In genomic region chr11:116440408-116441068, GRCm38 (mm10) we compare ENCODE assay signal across 7 mouse cellular contexts. TPM values are rescaled to one million over a fixed set of nuclear protein-coding genes. Genes with fewer than 3 reads are reported as not detected.
DNase-seq lines count a peak whose midpoint lies in the region; ATAC-seq and TF ChIP-seq lines count a peak whose summit lies in the region.

No protein-coding gene starts in this region.

- H3K4me2 ChIP-seq in forebrain, postnatal 0 days (ENCODE audit: low read depth): no peak overlapping the region
- H3K4me2 ChIP-seq in intestine, embryonic 16.5 days (ENCODE audit: low read depth, low read length): no peak overlapping the region

- 71% methylated on average over 7 of the region's 7 CpGs for WGBS in forebrain, postnatal 0 days
- WGBS in intestine, embryonic 16.5 days: 73% methylated on average over 7 of the region's 7 CpGs

- no peak for ATAC-seq in G1E (ENCODE audit: extremely low read depth, insufficient number of reproducible peaks, low FRiP score, poor library complexity, severe bottlenecking)
- ATAC-seq in forebrain, postnatal 0 days: no peak
- no peak for ATAC-seq in intestine, embryonic 16.5 days
- no peak for ATAC-seq in megakaryocyte, adult 5-6 weeks (ENCODE audit: poor library complexity, severe bottlenecking)

- no peak for TF ChIP-seq CTCF in G1E (IDR thresholded peaks at IDR 0.05; ENCODE audit: low read depth, low read length)
- no peak for TF ChIP-seq CTCF in forebrain, postnatal 0 days (IDR thresholded peaks at IDR 0.05; ENCODE audit: low read depth)

- 0 out of 2 replicates have a peak overlapping the region, but pooled peaks have one; percentile 8 for H3K4me3 ChIP-seq in G1E (ENCODE audit: low read depth, low read length)
- H3K4me3 ChIP-seq in forebrain, postnatal 0 days (ENCODE audit: low read depth, low read length): no peak overlapping the region
- H3K4me3 ChIP-seq in intestine, embryonic 16.5 days (ENCODE audit: low read length): no peak overlapping the region

- DNase-seq in kidney, adult 18-20 months: peak; percentile 36
- DNase-seq in kidney, adult 8-10 months: no peak
- no peak for DNase-seq in G1E (ENCODE audit: low spot score)
- DNase-seq in forebrain, postnatal 0 days: peak; percentile 27
- DNase-seq in thymus, postnatal 4 days: no peak

- H3K27ac ChIP-seq in forebrain, postnatal 0 days (ENCODE audit: low read depth, low read length): no peak overlapping the region
- peak overlapping the region; percentile 45 for H3K27ac ChIP-seq in intestine, embryonic 16.5 days (ENCODE audit: low read length)

- H3K9me3 ChIP-seq in G1E (replicated peaks): no peaks in the 10 kb centered on the region
- no peaks in the 10 kb centered on the region for H3K9me3 ChIP-seq in forebrain, postnatal 0 days (ENCODE audit: low read length)
- H3K9me3 ChIP-seq in intestine, embryonic 16.5 days (ENCODE audit: control insufficient read depth, low read length): no peaks in the 10 kb centered on the region

- H3K36me3 ChIP-seq in G1E (replicated peaks): peaks cover 64% of the 10 kb centered on the region
- peaks cover 16% of the 10 kb centered on the region for H3K36me3 ChIP-seq in forebrain, postnatal 0 days (ENCODE audit: insufficient read depth)
- no peaks in the 10 kb centered on the region; the same call in 1 of the 2 replicates for H3K36me3 ChIP-seq in intestine, embryonic 16.5 days (ENCODE audit: control insufficient read depth, insufficient read depth, low read length)

- no peak overlapping the region for H3K9ac ChIP-seq in forebrain, postnatal 0 days
- H3K9ac ChIP-seq in intestine, embryonic 16.5 days (ENCODE audit: low read depth, low read length): no peak overlapping the region

- H3K4me1 ChIP-seq in G1E (ENCODE audit: insufficient read depth, low read depth, low read length): peaks cover 76% of the 10 kb centered on the region
- H3K4me1 ChIP-seq in forebrain, postnatal 0 days (ENCODE audit: insufficient read depth): 0 out of 2 replicates have a peak, but pooled peaks cover 4% of the 10 kb centered on the region
- peaks cover 22% of the 10 kb centered on the region for H3K4me1 ChIP-seq in intestine, embryonic 16.5 days (ENCODE audit: control insufficient read depth, insufficient read depth, low read length)

- H3K27me3 ChIP-seq in G1E (ENCODE audit: insufficient read depth, low read length): no peaks in the 10 kb centered on the region
- H3K27me3 ChIP-seq in forebrain, postnatal 0 days (ENCODE audit: insufficient read depth, low read length): no peaks in the 10 kb centered on the region
- H3K27me3 ChIP-seq in intestine, embryonic 16.5 days (replicated peaks; ENCODE audit: control insufficient read depth, insufficient read depth, low read length): no peaks in the 10 kb centered on the region

RNA-seq across cellular contexts. Expression of gene Ubald2, which starts 6.6 kb away (rescaled TPM):
- 184 and 210 TPM in 2 replicates for total RNA-seq in G1E (2014; fragmentation: Nextera tagmentation)
- 114 and 161 TPM in 2 replicates for total RNA-seq in G1E (2017)
- 710 and 1,104 TPM in 2 replicates for polyA plus RNA-seq in G1E (2012)
- 88.0 and 127 TPM in 2 replicates for total RNA-seq in forebrain, postnatal 0 days (2014; rRNA removed)
- 50.6 and 68.5 TPM in 2 replicates for polyA plus RNA-seq in forebrain, postnatal 0 days (2015; fragmentation: Nextera tagmentation; extraction: Ambion mirVana)
- 47.2 and 55.0 TPM in 2 replicates for polyA plus RNA-seq in intestine, embryonic 16.5 days (2015; fragmentation: Nextera tagmentation; extraction: Ambion mirVana)
- total RNA-seq in megakaryocyte, adult 5-6 weeks (2015): 94.1 and 112 TPM in 2 replicates
- 58.4 and 64.0 TPM in 2 replicates for total RNA-seq in megakaryocyte, adult 5-6 weeks (2017)

RNA-seq across cellular contexts. Expression of gene Qrich2, which starts 25.5 kb away (rescaled TPM):
- total RNA-seq in G1E (2014; fragmentation: Nextera tagmentation) (not detected in 2 replicates), G1E (2017) (0.05 and 0.06 TPM in 2 replicates)
- polyA plus RNA-seq in G1E (2012): 0.07 and 0.16 TPM in 2 replicates
- not detected in 2 replicates for total RNA-seq in forebrain, postnatal 0 days (2014; rRNA removed)
- polyA plus RNA-seq in forebrain, postnatal 0 days (2015; fragmentation: Nextera tagmentation; extraction: Ambion mirVana): not detected in 2 replicates
- polyA plus RNA-seq in intestine, embryonic 16.5 days (2015; fragmentation: Nextera tagmentation; extraction: Ambion mirVana): 0.39 TPM in 2 replicates
- not detected in 2 replicates for total RNA-seq in megakaryocyte, adult 5-6 weeks (2015)
- 0.18 and 0.65 TPM in 2 replicates for total RNA-seq in megakaryocyte, adult 5-6 weeks (2017)

RNA-seq across cellular contexts. Expression of gene Rnf157, which starts 27.7 kb away (rescaled TPM):
- total RNA-seq in G1E (2014; fragmentation: Nextera tagmentation) (19.4 and 23.7 TPM in 2 replicates), G1E (2017) (10.0 and 10.6 TPM in 2 replicates)
- 6.1 and 7.1 TPM in 2 replicates for polyA plus RNA-seq in G1E (2012)
- total RNA-seq in forebrain, postnatal 0 days (2014; rRNA removed): 92.7 and 105 TPM in 2 replicates
- 47.3 and 56.7 TPM in 2 replicates for polyA plus RNA-seq in forebrain, postnatal 0 days (2015; fragmentation: Nextera tagmentation; extraction: Ambion mirVana)
- 4.4 and 5.2 TPM in 2 replicates for polyA plus RNA-seq in intestine, embryonic 16.5 days (2015; fragmentation: Nextera tagmentation; extraction: Ambion mirVana)
- total RNA-seq in megakaryocyte, adult 5-6 weeks (2015): 6.2 and 7.0 TPM in 2 replicates
- 5.7 and 7.1 TPM in 2 replicates for total RNA-seq in megakaryocyte, adult 5-6 weeks (2017)

RNA-seq across cellular contexts. Expression of gene Prpsap1, which starts 53.5 kb away (rescaled TPM):
- total RNA-seq in G1E (2014; fragmentation: Nextera tagmentation) (53.7 and 56.6 TPM in 2 replicates), G1E (2017) (33.3 and 42.2 TPM in 2 replicates)
- 53.9 and 69.4 TPM in 2 replicates for polyA plus RNA-seq in G1E (2012)
- 92.2 and 96.0 TPM in 2 replicates for total RNA-seq in forebrain, postnatal 0 days (2014; rRNA removed)
- 143 and 158 TPM in 2 replicates for polyA plus RNA-seq in forebrain, postnatal 0 days (2015; fragmentation: Nextera tagmentation; extraction: Ambion mirVana)
- 260 and 274 TPM in 2 replicates for polyA plus RNA-seq in intestine, embryonic 16.5 days (2015; fragmentation: Nextera tagmentation; extraction: Ambion mirVana)
- total RNA-seq in megakaryocyte, adult 5-6 weeks (2015): 28.6 and 32.6 TPM in 2 replicates
- 19.2 and 34.6 TPM in 2 replicates for total RNA-seq in megakaryocyte, adult 5-6 weeks (2017)

Comparison
In these comparisons a context has a peak if more than half of its experiments do, and no peak if none do; other contexts are left out.
1. DNase-seq: peak in kidney, adult 18-20 months (single experiment) and forebrain, postnatal 0 days (single experiment); none in kidney, adult 8-10 months (0 of 2), G1E (single experiment) and thymus, postnatal 4 days (single experiment).